8 mouse cellular contexts compared by ENCODE assay signal in the genomic region with DNA sequence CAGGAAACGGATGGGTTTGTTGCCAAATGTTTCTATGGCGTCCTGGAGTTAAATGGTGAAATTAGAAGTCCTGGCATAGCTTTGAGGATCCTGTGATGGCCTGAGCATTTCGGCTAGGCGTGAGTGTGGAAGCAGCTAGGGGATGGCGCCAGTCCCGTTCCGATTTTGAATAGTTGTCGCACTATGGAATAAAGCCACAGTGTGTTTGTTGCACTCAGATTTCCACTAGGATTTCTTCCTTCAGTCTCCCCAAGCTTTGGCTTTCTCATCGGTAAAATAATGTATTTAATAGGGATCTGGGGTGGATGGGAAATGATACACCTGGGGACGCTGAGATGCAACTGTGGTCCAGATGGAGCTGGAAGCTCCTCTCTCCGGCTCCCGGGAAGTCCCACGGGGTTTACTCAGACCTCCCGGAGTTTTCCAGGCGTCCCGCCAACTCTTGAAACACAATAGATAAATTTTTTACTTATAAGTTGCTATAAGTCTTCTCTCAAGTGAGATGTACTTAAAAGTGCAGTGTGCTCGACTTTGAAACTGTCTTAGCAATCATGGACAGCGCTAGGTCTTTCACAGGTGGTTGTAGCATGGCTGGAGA.
DNase-seq lines count a peak whose midpoint lies in the region; ATAC-seq lines count a peak whose summit lies in the region.

No protein-coding gene starts in this region.

- H3K4me2 ChIP-seq in stomach, embryonic 16.5 days (ENCODE audit: low read depth, low read length): no peak overlapping the region

- H3K4me1 ChIP-seq in stomach, embryonic 16.5 days (ENCODE audit: control insufficient read depth, insufficient read depth, low read length): 0 out of 2 replicates have a peak, but pooled peaks cover 5% of the 10 kb centered on the region

- no peaks in the 10 kb centered on the region for H3K9me3 ChIP-seq in stomach, embryonic 16.5 days (replicated peaks; ENCODE audit: control insufficient read depth, low read length)

- peak overlapping the region; percentile 30 for H3K27ac ChIP-seq in stomach, embryonic 16.5 days (ENCODE audit: low read length)

- intact Hi-C loops in heart, postnatal 36 days (cut with DNase I): loop anchor here (1.0 to 10.0 kb wide), 10 partner anchors 137 to 1302 kb away; no protein-coding TSS in a partner anchor
- intact Hi-C loops in left cerebral cortex, postnatal 14 days (cut with DNase I): loop anchor here (2.0 to 10.0 kb wide), 5 partner anchors 93 to 1302 kb away; partner anchors contain the start of genes Rasl11b and Usp46

- WGBS in stomach, embryonic 16.5 days: 55% methylated on average over 18 of the region's 18 CpGs

- no peak overlapping the region for H3K9ac ChIP-seq in stomach, embryonic 16.5 days (ENCODE audit: low read length)

- H3K36me3 ChIP-seq in stomach, embryonic 16.5 days (ENCODE audit: control insufficient read depth, insufficient read depth, low read length): no peaks in the 10 kb centered on the region

- H3K27me3 ChIP-seq in stomach, embryonic 16.5 days (ENCODE audit: control insufficient read depth, insufficient read depth, low read length): no peaks in the 10 kb centered on the region; the same call in 1 of the 2 replicates

- H3K4me3 ChIP-seq in stomach, embryonic 16.5 days (replicated peaks; ENCODE audit: low read length): no peak overlapping the region

- peak; percentile 54 for DNase-seq in gastrocnemius, postnatal 10 days
- DNase-seq in gastrocnemius, postnatal 25 days: no peak
- DNase-seq in testis, postnatal 10 days (ENCODE audit: low spot score): peak; percentile 68
- DNase-seq in testis, postnatal 14 days (ENCODE audit: low spot score): no peak
- peak; percentile 43 to 48 for DNase-seq in heart, postnatal 36 days
- DNase-seq in left cerebral cortex, adult 8-10 months (ENCODE audit: low spot score in 2 of 2): no peak
- no peak for DNase-seq in left cerebral cortex, postnatal 14 days (ENCODE audit: low spot score in 2 of 2)

- ATAC-seq in stomach, embryonic 16.5 days (ENCODE audit: insufficient read depth, low FRiP score): 0 out of 2 replicates have a peak, but pooled peaks have one; percentile 52

Comparison
In these comparisons a context has a peak if more than half of its experiments do, and no peak if none do; other contexts are left out.
1. DNase-seq: peak in gastrocnemius, postnatal 10 days (single experiment), testis, postnatal 10 days (single experiment) and heart, postnatal 36 days (2 of 2); none in gastrocnemius, postnatal 25 days (single experiment), testis, postnatal 14 days (single experiment), left cerebral cortex, adult 8-10 months (0 of 2) and left cerebral cortex, postnatal 14 days (0 of 2).